Mouse (Mus musculus) kidney, postnatal 25 days (tissue): Measurements from ENCODE around the gene Tex46.
A peak's percentile ranks its signal among the peaks of the same experiment; 100 is the strongest.

Experiments used
- DNase-seq, 2 experiments: peaks; one replicate each; pipeline ENCODE4 v3.0.0; 2021; ENCODE audit warnings: mixed read lengths in 2 of 2

Tex46 gene

GRCm38 (mm10) chr4:136635995-136636394 is 25.8 kb downstream of the Tex46 start:
- DNase-seq = no peak

DNA sequence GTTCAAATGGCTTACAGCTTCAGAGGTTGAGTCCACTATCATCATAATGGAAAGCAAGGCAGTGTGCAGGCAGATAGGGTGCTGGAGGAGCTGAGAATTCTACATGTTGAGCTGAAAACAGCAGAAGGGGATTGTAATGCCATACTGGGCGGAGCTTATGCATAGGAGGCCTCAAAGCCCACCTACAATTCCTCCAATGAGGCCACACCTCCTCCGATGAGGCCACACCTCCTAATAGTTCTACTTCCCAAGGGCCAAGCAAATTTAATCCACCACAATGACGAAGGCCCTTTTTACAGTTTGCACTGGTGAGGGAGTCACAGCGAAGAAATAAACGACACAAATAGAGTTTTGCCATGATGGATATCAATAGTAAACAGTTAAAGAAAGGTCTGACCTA is 26.3 kb downstream of the Tex46 start:
- no peak for DNase-seq

DNA sequence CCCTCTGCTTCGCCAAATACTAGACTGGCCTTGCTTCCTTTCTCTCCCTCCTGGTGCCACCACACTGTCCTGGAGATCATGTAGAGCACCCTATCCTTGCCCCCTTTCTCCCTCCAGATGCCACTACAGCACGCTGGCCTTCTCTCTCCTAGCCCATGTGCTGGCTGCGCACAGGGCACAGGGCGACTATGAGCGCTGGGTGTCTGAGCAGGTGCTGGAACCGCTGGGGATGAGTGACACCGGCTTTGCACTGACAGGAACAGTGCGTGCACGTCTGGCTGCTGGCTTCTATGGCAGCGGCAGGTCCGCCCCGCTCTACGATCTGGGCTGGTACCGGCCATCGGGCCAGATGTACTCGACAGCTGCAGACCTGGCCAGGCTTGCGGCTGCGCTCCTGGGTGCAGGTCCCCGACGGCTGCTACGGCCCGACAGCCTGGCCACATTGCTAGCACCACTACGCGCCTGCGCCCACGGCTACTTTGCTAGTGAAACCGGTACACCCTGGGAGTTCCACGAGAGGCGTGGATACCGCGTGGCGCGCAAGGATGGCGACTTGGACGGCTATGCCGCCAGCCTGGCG is 26.8 kb downstream of the Tex46 start:
- DNase-seq = no peak

- no peak for DNase-seq
Observed at GRCm38 (mm10) chr4:136637563-136638229, 27.5 kb downstream of the Tex46 start.

DNA sequence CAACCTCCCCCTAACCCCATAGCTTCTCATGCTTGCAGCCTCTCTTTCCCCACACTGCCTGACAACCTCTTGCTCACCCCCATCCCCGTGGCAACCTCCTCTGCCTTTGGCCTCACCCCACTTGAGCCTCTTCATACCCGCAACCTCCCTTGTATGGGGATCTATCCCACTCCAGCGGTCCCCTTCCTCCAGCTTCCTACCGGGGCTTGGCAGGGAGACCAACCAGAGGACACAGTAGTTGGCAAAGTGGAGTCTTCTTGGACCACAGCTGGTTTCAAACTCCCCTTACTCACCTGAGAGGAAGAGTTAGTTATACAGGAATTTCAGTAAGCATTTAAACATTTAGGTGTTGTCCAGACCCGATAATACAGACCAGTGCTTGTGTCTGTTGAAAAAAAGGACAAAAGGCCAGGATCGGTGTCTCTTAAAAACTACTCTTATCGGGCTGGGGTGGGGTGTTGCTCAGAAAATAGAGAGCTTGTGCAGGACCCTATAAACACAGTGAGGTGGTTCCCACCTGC is 28.1 kb downstream of the Tex46 start:
- no peak for DNase-seq

- DNase-seq = no peak
Observed at GRCm38 (mm10) chr4:136638890-136639289, 28.7 kb downstream of the Tex46 start.

GRCm38 (mm10) chr4:136648922-136649479 is 38.8 kb downstream of the Tex46 start:
- peak; percentile 71 to 88 for DNase-seq

- DNase-seq = no peak
Observed at GRCm38 (mm10) chr4:136649480-136650196, 39.4 kb downstream of the Tex46 start.

- no peak for DNase-seq
Observed at GRCm38 (mm10) chr4:136650261-136650660, 40.0 kb downstream of the Tex46 start.

GRCm38 (mm10) chr4:136651357-136651811 is 41.1 kb downstream of the Tex46 start:
- no peak for DNase-seq

GRCm38 (mm10) chr4:136651882-136652527 is 41.8 kb downstream of the Tex46 start:
- DNase-seq = no peak

GRCm38 (mm10) chr4:136652528-136652910 is 42.3 kb downstream of the Tex46 start:
- DNase-seq = no peak

DNA sequence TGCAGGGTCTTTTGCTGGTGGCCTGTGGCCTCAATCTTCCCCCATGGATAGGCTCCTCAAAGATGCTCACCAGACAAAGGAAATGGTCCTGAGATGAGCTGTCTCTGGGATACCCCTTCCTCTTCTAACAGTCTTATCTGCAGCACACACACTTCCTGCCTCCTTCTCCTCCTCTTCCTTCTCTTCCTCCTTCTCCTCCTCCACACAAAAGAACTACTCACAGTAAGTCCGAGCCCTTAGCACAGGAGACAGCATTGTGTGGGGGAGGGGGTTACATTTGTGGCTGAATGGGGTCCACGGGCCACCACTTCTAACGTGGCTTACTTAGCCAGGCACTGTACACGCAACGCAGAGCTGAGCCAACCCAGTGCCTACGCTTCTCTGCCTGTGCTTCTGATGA is 42.8 kb downstream of the Tex46 start:
- no peak for DNase-seq

GRCm38 (mm10) chr4:136653692-136654234 is 43.5 kb downstream of the Tex46 start:
- no peak for DNase-seq

GRCm38 (mm10) chr4:136657914-136658313 is 47.7 kb downstream of the Tex46 start:
- DNase-seq = no peak
